Mouse (Mus musculus) midbrain, postnatal 0 days (tissue): ENCODE measurements around the gene Ttc21a. TPM values are rescaled to one million over a fixed set of nuclear protein-coding genes. Genes with fewer than 3 reads are reported as not detected.
A peak's percentile ranks its signal among the peaks of the same experiment; 100 is the strongest.

Experiments used
- ATAC-seq: fragments of 200-750 bp; cut with Nextera tagmentation; 2 replicates; pipeline ENCODE4 v1.8.0; 2017; ENCODE audit warnings: moderate number of reproducible peaks, mild to moderate bottlenecking, moderate TSS enrichment, moderate library complexity; ENCODE audit not compliant: low FRiP score
- DNase-seq: peaks from one replicate; pipeline ENCODE4 v3.0.0-alpha.2; 2015; ENCODE audit warnings: low spot score
- H3K27ac ChIP-seq: fragments of 300-500 bp; sonication (generic); 2 replicates; pipeline ENCODE4 v1.5.1; 2014; ENCODE audit warnings: low read depth, mild to moderate bottlenecking, low read length, mixed read lengths
- H3K27me3 ChIP-seq: fragments of 300-500 bp; sonication (generic); 2 replicates; pipeline ENCODE4 v1.6.1; 2014; ENCODE audit warnings: low read length, control low read depth, mixed read lengths; ENCODE audit not compliant: insufficient read depth
- H3K36me3 ChIP-seq: fragments of 300-500 bp; sonication (generic); 2 replicates; pipeline ENCODE4 v1.6.1; 2014; ENCODE audit warnings: low read length, control low read depth, mixed read lengths; ENCODE audit not compliant: insufficient read depth
- H3K4me1 ChIP-seq: fragments of 300-500 bp; sonication (generic); 2 replicates; pipeline ENCODE4 v1.6.1; 2014; ENCODE audit warnings: mild to moderate bottlenecking, control low read depth, antibody characterized with exemption, low read length, mixed read lengths; ENCODE audit not compliant: insufficient read depth
- H3K4me2 ChIP-seq: fragments of 300-500 bp; sonication (generic); 2 replicates; pipeline ENCODE4 v1.6.1; 2014; ENCODE audit warnings: low read depth, mild to moderate bottlenecking, low read length, mixed read lengths; ENCODE audit not compliant: poor library complexity, severe bottlenecking
- H3K4me3 ChIP-seq: fragments of 300-500 bp; sonication (generic); 2 replicates; pipeline ENCODE4 v1.5.1; 2014; ENCODE audit warnings: low read depth, mild to moderate bottlenecking, low read length, moderate library complexity
- H3K9ac ChIP-seq: fragments of 300-500 bp; sonication (generic); replicated peaks from 2 replicates; pipeline ENCODE4 v1.6.1; 2014; ENCODE audit warnings: mild to moderate bottlenecking, low read length, moderate library complexity, mixed read lengths; ENCODE audit not compliant: poor library complexity, severe bottlenecking
- H3K9me3 ChIP-seq: fragments of 300-500 bp; sonication (generic); 2 replicates; pipeline ENCODE4 v1.6.1; 2016; ENCODE audit warnings: low read length, control low read depth
- CTCF ChIP-seq: IDR thresholded peaks from 2 replicates; pipeline ENCODE4 v1.5.1; 2016; ENCODE audit warnings: antibody characterized with exemption, mild to moderate bottlenecking
- WGBS: fragments of 180-500 bp; shearing (Covaris S2); extraction: QIAGEN DNeasy Blood & Tissue Kit; methylation state at CpG from one replicate; pipeline ENCODE4 v1.1.7; 2014; 5-methylcytosine and 5-hydroxymethylcytosine counted together
- polyA plus RNA-seq: library from polyadenylated mRNA; unstranded; fragments of >200 nt; fragmentation: Nextera tagmentation; extraction: Ambion mirVana; gene quantifications from 2 replicates; pipeline ENCODE4 v1.2.1, GENCODE M21; 2015
- total RNA-seq: library from RNA; depleted of rRNA; stranded (reverse); fragments of >200 nt; gene quantifications from 2 replicates; pipeline ENCODE4 v1.2.3, GENCODE M21; 2014

The Ttc21a gene
- total and polyA plus RNA-seq, 2 experiments from 2014 or later: 1.4 to 4.6 TPM

GRCm38 (mm10) chr9:119982241-119982811 lies 44.9 kb downstream of the Ttc21a start:
- Histone ChIP-seq H3K36me3 (no peaks in the 10 kb centered on the region), H3K4me3 (peak overlapping the region; percentile 66), H3K4me1 (peaks cover 16% of the 10 kb centered on the region; the same call in 1 of the 2 replicates), H3K27ac (no peak overlapping the region), H3K9me3 (no peaks in the 10 kb centered on the region), H3K9ac (no peak overlapping the region), H3K27me3 (peaks cover 7% of the 10 kb centered on the region), H3K4me2 (peak overlapping the region; percentile 91)
- DNase-seq (peak; percentile 59), ATAC-seq (no peak)
- WGBS: 7% methylated on average over 11 of the region's 11 CpGs
- peak; percentile 53 for TF ChIP-seq CTCF

DNA sequence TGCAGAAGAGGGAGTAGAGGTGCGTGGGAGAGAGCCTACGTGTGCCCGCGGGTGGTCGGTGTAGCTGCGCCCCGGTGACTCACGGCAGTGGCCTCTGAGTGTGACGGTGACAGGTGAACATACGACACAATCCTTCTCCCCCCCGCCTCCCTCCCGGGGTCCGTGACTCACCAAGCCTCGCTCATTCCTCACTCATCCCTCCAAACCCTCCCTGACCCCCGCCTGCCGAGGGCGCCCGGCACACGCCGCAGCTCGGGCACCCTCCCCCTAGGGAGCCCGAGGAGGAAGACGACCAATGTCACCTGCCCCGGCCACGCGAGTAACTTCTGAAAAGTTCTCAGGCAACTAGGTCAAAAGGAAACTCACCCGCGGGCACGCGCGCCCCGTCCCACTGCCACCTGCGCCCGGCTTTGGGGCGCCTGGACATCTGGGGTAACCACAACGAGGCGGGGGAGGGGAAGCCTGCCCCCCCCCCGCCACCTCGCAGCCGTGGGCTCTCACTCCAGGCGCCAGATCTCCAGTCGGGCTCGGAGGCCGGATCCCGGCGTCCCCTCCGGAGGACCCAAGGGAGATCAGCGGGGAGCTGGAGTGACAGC lies 45.6 kb downstream of the Ttc21a start:
- no peak for DNase-seq
- WGBS: under 1% methylated on average over 35 of the region's 48 CpGs

GRCm38 (mm10) chr9:119983585-119984535 lies 46.5 kb downstream of the Ttc21a start:
- H3K4me3 ChIP-seq: peak overlapping the region; percentile 66
- TF ChIP-seq CTCF: no peak
- peak overlapping the region; percentile 91 for H3K4me2 ChIP-seq
- no peak overlapping the region for H3K27ac ChIP-seq
- H3K27me3 ChIP-seq: peaks cover 7% of the 10 kb centered on the region
- WGBS: under 1% methylated on average over 66 of the region's 79 CpGs
- DNase-seq (peak; percentile 68), ATAC-seq (peak; percentile 47)
- no peaks in the 10 kb centered on the region for H3K9me3 ChIP-seq
- H3K36me3 ChIP-seq: no peaks in the 10 kb centered on the region
- peaks cover 16% of the 10 kb centered on the region; the same call in 1 of the 2 replicates for H3K4me1 ChIP-seq
- peak overlapping the region; percentile 56 for H3K9ac ChIP-seq

More for the DNA sequence above, 45.6 kb downstream of the Ttc21a start:
- no peaks in the 10 kb centered on the region for H3K36me3 ChIP-seq
- H3K9me3 ChIP-seq: no peaks in the 10 kb centered on the region
- no peak for TF ChIP-seq CTCF
- H3K4me1 ChIP-seq: peaks cover 16% of the 10 kb centered on the region; the same call in 1 of the 2 replicates
- H3K4me2 ChIP-seq: peak overlapping the region; percentile 91
- H3K9ac ChIP-seq: peak overlapping the region; percentile 56
- H3K27ac ChIP-seq: no peak overlapping the region
- peaks cover 7% of the 10 kb centered on the region for H3K27me3 ChIP-seq
- no peak for ATAC-seq
- peak overlapping the region; percentile 66 for H3K4me3 ChIP-seq

DNA sequence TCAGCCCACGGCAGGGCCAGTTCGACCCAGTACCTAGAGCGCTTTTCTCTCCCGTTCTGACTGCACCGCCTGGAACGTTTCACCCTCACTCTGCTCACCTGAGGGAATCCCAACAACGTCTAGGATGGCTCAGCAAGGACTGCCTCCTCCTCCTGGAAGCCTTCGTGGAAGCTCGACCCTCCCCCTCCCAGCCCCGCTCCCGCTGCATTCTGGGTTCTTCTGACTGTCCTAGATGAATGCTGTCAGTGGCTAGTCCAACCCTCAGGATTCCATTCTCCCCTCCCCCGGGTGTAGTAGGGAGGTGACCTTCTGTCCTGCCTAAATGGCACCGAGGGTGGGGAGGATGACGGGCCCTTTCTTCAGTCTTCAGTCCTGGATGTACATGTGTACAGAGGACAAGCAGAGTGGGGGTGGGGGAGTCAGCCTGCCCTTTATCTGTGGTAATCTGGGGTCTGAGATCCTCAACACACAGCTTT lies 47.2 kb downstream of the Ttc21a start, which contains the start of gene Csrnp1:
Gene Csrnp1, minus strand, starts transcription at position 123 of the 476 bp plus-strand sequence.
- Histone ChIP-seq H3K9me3 (no peaks in the 10 kb centered on the region), H3K27ac (no peak within 1 kb of the TSS), H3K4me2 (peak within 1 kb of the TSS; percentile 91), H3K9ac (peak within 1 kb of the TSS; percentile 56), H3K27me3 (peaks cover 7% of the 10 kb centered on the region), H3K4me3 (peak within 1 kb of the TSS; percentile 66), H3K4me1 (peaks cover 16% of the 10 kb centered on the region; the same call in 1 of the 2 replicates), H3K36me3 (no peaks in the 10 kb centered on the region)
- DNase-seq: no peak
- no peak for TF ChIP-seq CTCF
- 11% methylated on average over 14 of the region's 14 CpGs for WGBS
- ATAC-seq: no peak

GRCm38 (mm10) chr9:119985881-119986574 lies 48.6 kb downstream of the Ttc21a start:
- no peak overlapping the region for H3K9ac ChIP-seq
- no peak overlapping the region for H3K27ac ChIP-seq
- peaks cover 7% of the 10 kb centered on the region for H3K27me3 ChIP-seq
- no peak overlapping the region for H3K4me2 ChIP-seq
- H3K36me3 ChIP-seq: no peaks in the 10 kb centered on the region
- DNase-seq: no peak
- no peak overlapping the region for H3K4me3 ChIP-seq
- ATAC-seq: no peak
- 72% methylated on average over 10 of the region's 10 CpGs for WGBS
- no peaks in the 10 kb centered on the region for H3K9me3 ChIP-seq
- H3K4me1 ChIP-seq: peaks cover 14% of the 10 kb centered on the region; the same call in 1 of the 2 replicates
- no peak for TF ChIP-seq CTCF
